Mouse (Mus musculus) liver, embryonic 11.5 days (tissue): ENCODE results near the gene Arhgap30. TPM values are rescaled to one million over a fixed set of nuclear protein-coding genes. Genes with fewer than 3 reads are reported as not detected.

Experiments used
- ATAC-seq: fragments of 200-750 bp; cut with Nextera tagmentation; replicated peaks from 2 replicates; pipeline ENCODE4 v1.8.0; 2017; ENCODE audit warnings: moderate number of reproducible peaks, mild to moderate bottlenecking, moderate TSS enrichment, moderate library complexity; ENCODE audit not compliant: low FRiP score
- DNase-seq: peaks from one replicate; pipeline ENCODE4 v3.0.0-alpha.2; 2017; ENCODE audit warnings: low spot score
- H3K27ac ChIP-seq: fragments of 300-500 bp; sonication (generic); 2 replicates; pipeline ENCODE4 v1.5.1; 2014; ENCODE audit warnings: mild to moderate bottlenecking, low read depth, low read length, control low read depth
- H3K27me3 ChIP-seq: fragments of 300-500 bp; sonication (generic); replicated peaks from 2 replicates; pipeline ENCODE4 v1.6.1; 2014; ENCODE audit warnings: low read length, mixed read lengths; ENCODE audit not compliant: control insufficient read depth, insufficient read depth
- H3K36me3 ChIP-seq: fragments of 300-500 bp; sonication (generic); 2 replicates; pipeline ENCODE4 v1.6.1; 2014; ENCODE audit warnings: mild to moderate bottlenecking, low read length, moderate library complexity, mixed read lengths; ENCODE audit not compliant: control insufficient read depth, insufficient read depth
- H3K4me1 ChIP-seq: fragments of 300-500 bp; sonication (generic); replicated peaks from 2 replicates; pipeline ENCODE4 v1.6.1; 2014; ENCODE audit warnings: low read length, mixed read lengths; ENCODE audit not compliant: control insufficient read depth, insufficient read depth
- H3K4me2 ChIP-seq: fragments of 300-500 bp; sonication (generic); 2 replicates; pipeline ENCODE4 v1.6.1; 2014; ENCODE audit warnings: mild to moderate bottlenecking, control low read depth, moderate library complexity
- H3K4me3 ChIP-seq: fragments of 300-500 bp; sonication (generic); 2 replicates; pipeline ENCODE4 v1.5.1; 2014; ENCODE audit warnings: low read depth, low read length, control low read depth
- H3K9ac ChIP-seq: fragments of 300-500 bp; sonication (generic); 2 replicates; pipeline ENCODE4 v1.6.1; 2014; ENCODE audit warnings: low read depth, low read length, control low read depth
- H3K9me3 ChIP-seq: fragments of 300-500 bp; sonication (generic); 2 replicates; pipeline ENCODE4 v1.6.1; 2016; ENCODE audit warnings: low read length, inconsistent platforms, mixed read lengths; ENCODE audit not compliant: control insufficient read depth
- WGBS: fragments of 180-500 bp; shearing (Covaris S2); extraction: QIAGEN DNeasy Blood & Tissue Kit; methylation state at CpG from one replicate; pipeline ENCODE4 v1.1.7; 2014; 5-methylcytosine and 5-hydroxymethylcytosine counted together
- polyA plus RNA-seq: library from polyadenylated mRNA; unstranded; fragments of >200 nt; fragmentation: Nextera tagmentation; extraction: Ambion mirVana; gene quantifications from 2 replicates; pipeline ENCODE4 v1.2.1, GENCODE M21; 2014

The Arhgap30 gene
- polyA plus RNA-seq, 1 experiment from 2014 or later = 3.5 TPM

DNA sequence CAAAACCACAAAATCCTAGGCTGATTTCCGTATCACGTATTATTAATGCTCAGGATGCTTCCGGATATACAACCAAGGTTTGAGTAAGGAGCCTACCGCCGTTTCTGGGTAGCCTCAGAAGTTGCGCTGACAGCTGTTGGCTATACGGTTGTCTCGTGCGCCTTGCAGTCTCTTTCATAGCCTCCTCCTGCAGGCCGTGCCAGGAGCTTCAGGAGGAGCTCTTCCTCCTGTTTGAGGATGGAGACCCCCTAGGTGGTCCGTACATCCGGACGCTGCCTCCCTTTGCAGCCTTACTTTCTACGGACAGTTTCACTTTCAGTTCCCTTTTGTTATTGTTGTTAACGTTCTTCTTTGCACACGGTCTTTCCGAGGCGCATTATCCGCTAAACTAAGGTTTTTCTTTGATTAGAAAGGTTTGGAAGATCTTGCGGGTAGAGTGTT is 23.3 kb downstream of the Arhgap30 start:
- WGBS = under 1% methylated on average over 20 of the region's 20 CpGs
- peak; percentile 56 for DNase-seq

DNA sequence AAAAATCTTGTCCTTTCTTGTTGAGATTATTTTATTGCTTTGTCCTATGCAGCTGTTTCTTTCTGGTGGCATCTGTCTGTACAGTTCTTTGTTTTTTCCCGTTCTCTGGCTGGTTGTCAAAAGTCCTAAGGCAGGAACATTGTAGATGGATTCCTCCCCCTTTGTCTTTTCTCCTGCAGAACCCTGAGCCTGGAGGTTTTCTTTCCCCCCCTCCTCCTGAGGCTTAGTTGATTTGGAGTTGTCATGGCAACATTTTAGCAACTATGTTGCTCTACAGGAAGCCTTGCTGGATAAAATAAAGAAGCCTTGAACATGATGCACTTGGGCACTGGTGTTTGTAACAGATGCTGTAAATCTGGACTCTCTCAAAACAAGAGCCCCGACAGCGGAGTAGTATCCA is 23.7 kb downstream of the Arhgap30 start:
- DNase-seq (no peak), ATAC-seq (no peak)
- peak overlapping the region; percentile 93 for H3K9ac ChIP-seq
- peaks cover 16% of the 10 kb centered on the region for H3K36me3 ChIP-seq
- WGBS = 56% methylated on average over 3 of the region's 3 CpGs
- peak overlapping the region; percentile 97 for H3K4me3 ChIP-seq
- peak overlapping the region; percentile 69 for H3K4me2 ChIP-seq
- H3K27ac ChIP-seq = no peak overlapping the region
- H3K9me3 ChIP-seq = no peaks in the 10 kb centered on the region
- H3K27me3 ChIP-seq = no peaks in the 10 kb centered on the region
- H3K4me1 ChIP-seq = peaks cover 18% of the 10 kb centered on the region

More for the DNA sequence above, 23.3 kb downstream of the Arhgap30 start:
- H3K4me2 ChIP-seq = peak overlapping the region; percentile 69
- H3K36me3 ChIP-seq = peaks cover 12% of the 10 kb centered on the region
- peak overlapping the region; percentile 93 for H3K9ac ChIP-seq
- H3K4me1 ChIP-seq = peaks cover 18% of the 10 kb centered on the region
- H3K4me3 ChIP-seq = peak overlapping the region; percentile 97
- H3K9me3 ChIP-seq = no peaks in the 10 kb centered on the region
- no peak for ATAC-seq
- no peaks in the 10 kb centered on the region for H3K27me3 ChIP-seq
- H3K27ac ChIP-seq = peak overlapping the region; percentile 78

GRCm38 (mm10) chr1:171413608-171414007 is 24.9 kb downstream of the Arhgap30 start:
- Histone ChIP-seq H3K27ac (no peak overlapping the region), H3K9ac (no peak overlapping the region), H3K4me2 (no peak overlapping the region; the same call in 1 of the 2 replicates), H3K4me3 (0 out of 2 replicates have a peak overlapping the region, but pooled peaks have one; percentile 4), H3K36me3 (peaks cover 22% of the 10 kb centered on the region), H3K9me3 (no peaks in the 10 kb centered on the region), H3K4me1 (peaks cover 18% of the 10 kb centered on the region), H3K27me3 (no peaks in the 10 kb centered on the region)
- 69% methylated on average over 8 of the region's 8 CpGs for WGBS
- DNase-seq (no peak), ATAC-seq (no peak)

GRCm38 (mm10) chr1:171418660-171419059 is 29.9 kb downstream of the Arhgap30 start, which contains the start of gene Tstd1:
TSS of gene Tstd1 (plus strand) at chr1:171418872.
- no peak for DNase-seq
- Histone ChIP-seq H3K9me3 (no peaks in the 10 kb centered on the region), H3K4me2 (no peak within 1 kb of the TSS), H3K4me3 (no peak within 1 kb of the TSS), H3K36me3 (peaks cover 26% of the 10 kb centered on the region), H3K27ac (no peak within 1 kb of the TSS), H3K4me1 (peaks cover 7% of the 10 kb centered on the region; the same call in 1 of the 2 replicates), H3K9ac (no peak within 1 kb of the TSS), H3K27me3 (no peaks in the 10 kb centered on the region)
- no peak for ATAC-seq
- WGBS = 92% methylated on average over 5 of the region's 5 CpGs

DNA sequence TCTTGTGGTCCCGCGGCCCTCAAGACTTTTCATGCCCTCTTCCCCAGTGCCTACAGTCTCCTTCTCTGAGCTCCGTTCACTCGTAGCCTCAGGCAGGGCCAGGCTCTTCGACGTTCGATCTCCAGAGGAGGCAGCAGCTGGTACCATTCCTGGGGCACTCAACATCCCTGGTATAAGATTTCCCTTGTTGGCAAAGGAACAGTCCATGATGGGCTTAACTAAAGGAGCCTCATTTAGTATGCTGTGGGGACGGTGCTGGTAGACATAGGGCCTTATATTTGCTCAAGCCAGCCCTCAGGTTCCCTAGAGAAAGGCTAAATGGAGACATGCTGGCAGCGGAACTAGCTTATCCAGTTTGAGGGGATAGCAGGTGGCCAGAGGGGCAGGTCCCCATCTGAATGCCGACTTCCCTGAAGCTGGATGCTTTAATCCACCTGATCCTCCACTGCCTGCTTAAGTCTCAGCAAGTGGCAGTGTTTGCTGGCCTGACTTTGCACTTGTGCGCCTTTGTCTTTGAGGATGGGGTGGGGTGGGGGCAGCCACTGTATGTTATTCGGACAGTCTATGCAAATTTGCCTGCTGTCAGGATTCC is 30.6 kb downstream of the Arhgap30 start:
- WGBS = 77% methylated on average over 12 of the region's 12 CpGs

GRCm38 (mm10) chr1:171419905-171420304 is 31.2 kb downstream of the Arhgap30 start:
- H3K9me3 ChIP-seq = no peaks in the 10 kb centered on the region
- no peak overlapping the region for H3K27ac ChIP-seq
- H3K4me2 ChIP-seq = no peak overlapping the region
- no peaks in the 10 kb centered on the region for H3K27me3 ChIP-seq
- H3K4me3 ChIP-seq = no peak overlapping the region
- WGBS = 86% methylated on average over 5 of the region's 5 CpGs
- H3K4me1 ChIP-seq = no peaks in the 10 kb centered on the region
- no peak for ATAC-seq
- H3K9ac ChIP-seq = no peak overlapping the region
- peaks cover 24% of the 10 kb centered on the region for H3K36me3 ChIP-seq
- no peak for DNase-seq

More for the DNA sequence above, 30.6 kb downstream of the Arhgap30 start:
- Histone ChIP-seq H3K4me2 (no peak overlapping the region), H3K27ac (no peak overlapping the region), H3K27me3 (no peaks in the 10 kb centered on the region), H3K4me1 (peaks cover 3% of the 10 kb centered on the region; the same call in 1 of the 2 replicates), H3K4me3 (no peak overlapping the region), H3K36me3 (peaks cover 24% of the 10 kb centered on the region), H3K9ac (no peak overlapping the region), H3K9me3 (no peaks in the 10 kb centered on the region)
- DNase-seq = no peak
- ATAC-seq = no peak

- no peaks in the 10 kb centered on the region; the same call in 1 of the 2 replicates for H3K4me1 ChIP-seq
- no peak overlapping the region for H3K4me3 ChIP-seq
- WGBS = 74% methylated on average over 8 of the region's 8 CpGs
- H3K27me3 ChIP-seq = no peaks in the 10 kb centered on the region
- no peak overlapping the region for H3K27ac ChIP-seq
- H3K36me3 ChIP-seq = peaks cover 10% of the 10 kb centered on the region
- H3K9me3 ChIP-seq = no peaks in the 10 kb centered on the region
- ATAC-seq (no peak), DNase-seq (no peak)
- H3K4me2 ChIP-seq = no peak overlapping the region
- no peak overlapping the region for H3K9ac ChIP-seq
These were observed 33.8 kb downstream of the Arhgap30 start for GRCm38 (mm10) chr1:171422504-171423095.

DNA sequence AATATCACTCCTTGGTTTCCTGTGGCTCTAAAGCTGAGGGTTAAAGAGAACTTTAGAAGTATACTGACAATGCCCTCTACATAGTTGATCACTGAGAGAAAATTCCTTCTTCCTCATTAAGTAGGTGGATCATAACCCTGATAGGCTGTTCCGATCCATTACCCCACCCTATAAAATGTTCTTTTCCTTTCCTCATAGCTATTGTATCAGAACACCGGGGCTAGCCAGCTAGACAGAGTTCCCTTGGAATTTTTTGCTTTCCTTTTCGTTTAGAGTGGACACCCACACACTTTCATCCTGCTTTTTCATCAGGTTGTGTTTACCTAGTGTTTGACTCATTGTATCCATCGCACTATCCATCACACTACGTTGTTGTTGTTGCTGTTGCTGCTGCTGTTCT is 35.9 kb downstream of the Arhgap30 start:
- ATAC-seq = no peak
- DNase-seq = no peak
- no peak overlapping the region for H3K27ac ChIP-seq
- H3K27me3 ChIP-seq = no peaks in the 10 kb centered on the region
- no peak overlapping the region for H3K4me3 ChIP-seq
- no peaks in the 10 kb centered on the region; the same call in 1 of the 2 replicates for H3K36me3 ChIP-seq
- H3K4me1 ChIP-seq = no peaks in the 10 kb centered on the region; the same call in 1 of the 2 replicates
- H3K9ac ChIP-seq = no peak overlapping the region
- WGBS = 61% methylated on average over 5 of the region's 5 CpGs
- no peaks in the 10 kb centered on the region for H3K9me3 ChIP-seq
- no peak overlapping the region for H3K4me2 ChIP-seq
